8 mouse cellular contexts compared by ENCODE assay signal in genomic region chr7:101450422-101451401, GRCm38 (mm10). TPM values are rescaled to one million over a fixed set of nuclear protein-coding genes. Genes with fewer than 3 reads are reported as not detected.
DNase-seq lines count a peak whose midpoint lies in the region; ATAC-seq lines count a peak whose summit lies in the region.

No protein-coding gene starts in this region.

- H3K4me2 ChIP-seq in hindbrain, embryonic 16.5 days (ENCODE audit: low read length) = peak overlapping the region; percentile 96

- no peaks in the 10 kb centered on the region for H3K27me3 ChIP-seq in hindbrain, embryonic 16.5 days (replicated peaks; ENCODE audit: control insufficient read depth, insufficient read depth, low read length)

- peak overlapping the region; percentile 70 for H3K9ac ChIP-seq in hindbrain, embryonic 16.5 days (ENCODE audit: low read depth, low read length)

- WGBS in hindbrain, embryonic 16.5 days = under 1% methylated on average over 58 of the region's 68 CpGs

- no peaks in the 10 kb centered on the region for H3K9me3 ChIP-seq in hindbrain, embryonic 16.5 days (ENCODE audit: control insufficient read depth, low read length)

- ATAC-seq in hindbrain, embryonic 16.5 days = peak; percentile 84

- no peak overlapping the region for H3K27ac ChIP-seq in hindbrain, embryonic 16.5 days (ENCODE audit: low read depth, low read length)

- peak overlapping the region; percentile 49 for H3K4me3 ChIP-seq in hindbrain, embryonic 16.5 days (ENCODE audit: low read length)

- peaks cover 13% of the 10 kb centered on the region for H3K4me1 ChIP-seq in hindbrain, embryonic 16.5 days (ENCODE audit: control insufficient read depth, insufficient read depth, low read depth, low read length)

- peak; percentile 84 for DNase-seq in T-cell, adult 2 months (ENCODE audit: low spot score)
- peak; percentile 91 to 93 for DNase-seq in cerebellum, postnatal 25 days
- peak; percentile 90 for DNase-seq in gastrocnemius, adult 18-20 months (ENCODE audit: low spot score)
- peak; percentile 80 for DNase-seq in left cerebral cortex, adult 11 months (ENCODE audit: low spot score)
- peak; percentile 84 to 91 for DNase-seq in lung, postnatal 4 days
- DNase-seq in retina, postnatal 1 day = peak; percentile 88
- peak; percentile 92 for DNase-seq in urinary bladder, adult 2 months (ENCODE audit: low spot score)

- H3K36me3 ChIP-seq in hindbrain, embryonic 16.5 days (ENCODE audit: control insufficient read depth, insufficient read depth, low read length) = no peaks in the 10 kb centered on the region

RNA-seq across cellular contexts. Expression of gene Pde2a, which starts 29.2 kb away (rescaled TPM):
- 10 to 100 TPM; 21.0 to 23.0 TPM for total RNA-seq in gastrocnemius, adult 18-20 months (2021)
- polyA plus RNA-seq in hindbrain, embryonic 16.5 days (2015; fragmentation: Nextera tagmentation; extraction: Ambion mirVana) = 33.5 and 41.6 TPM in 2 replicates
- 30.4 and 53.1 TPM in 2 replicates for polyA plus RNA-seq in urinary bladder, adult 2 months (2012; rRNA removed)

RNA-seq across cellular contexts. Expression of gene Gm45837, which starts 40.0 kb away (rescaled TPM):
- total RNA-seq in gastrocnemius, adult 18-20 months (2021) = not detected
- polyA plus RNA-seq in hindbrain, embryonic 16.5 days (2015; fragmentation: Nextera tagmentation; extraction: Ambion mirVana) = 0.61 TPM in 1 of 2 replicates, not detected in the other
- polyA plus RNA-seq in urinary bladder, adult 2 months (2012; rRNA removed) = 1.5 TPM in 1 of 2 replicates, not detected in the other
